Mouse (Mus musculus): ENCODE measurements around the gene Col9a1.

Gene Col9a1

DNA sequence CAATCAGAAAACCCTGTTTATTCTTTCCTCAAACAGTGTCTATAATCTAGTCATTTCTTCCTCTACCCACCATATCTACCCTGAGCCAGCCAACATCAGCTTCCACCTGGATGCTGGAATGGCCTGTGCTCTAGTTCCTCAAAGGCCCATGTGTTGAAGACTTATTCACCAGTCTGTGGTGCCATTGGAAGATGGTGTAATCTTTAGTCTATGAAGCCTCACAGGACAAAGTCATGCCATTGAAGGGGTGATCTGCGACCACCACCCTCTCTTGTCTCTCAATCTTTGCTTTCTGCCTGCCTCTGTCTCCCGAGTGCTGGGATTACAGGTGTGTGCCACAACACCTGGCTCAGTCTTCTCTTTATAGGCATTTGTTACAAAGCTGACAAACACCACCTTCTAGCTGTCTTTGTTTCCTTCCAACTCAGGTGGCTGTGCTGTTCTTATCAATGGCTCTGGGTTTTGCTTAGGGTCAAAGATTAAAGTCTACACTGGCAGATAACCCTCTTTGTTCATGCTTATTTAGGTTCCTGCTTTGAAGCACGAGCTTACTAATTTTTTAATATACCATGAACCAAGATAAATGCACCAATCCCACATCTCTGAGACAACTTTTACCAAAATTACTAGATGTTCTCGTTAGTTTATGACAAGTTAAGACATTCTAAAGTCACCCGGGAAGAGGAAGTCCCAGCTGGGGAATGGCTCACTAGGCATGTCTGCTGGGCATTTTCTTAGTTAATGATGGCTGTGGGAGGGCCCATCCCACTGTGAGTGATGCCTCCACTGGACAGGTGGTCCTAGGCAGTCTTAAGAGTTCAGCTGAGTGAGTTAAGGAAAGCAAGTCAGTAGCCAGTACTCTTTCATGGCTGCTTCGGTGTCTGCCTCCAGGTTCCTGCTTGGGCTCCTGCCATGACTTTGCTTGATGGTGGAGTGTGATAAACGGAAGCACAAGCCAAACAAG lies 117.9 kb downstream of the Col9a1 start:
- DNase-seq (ENCODE audit: low spot score): no peak

DNA sequence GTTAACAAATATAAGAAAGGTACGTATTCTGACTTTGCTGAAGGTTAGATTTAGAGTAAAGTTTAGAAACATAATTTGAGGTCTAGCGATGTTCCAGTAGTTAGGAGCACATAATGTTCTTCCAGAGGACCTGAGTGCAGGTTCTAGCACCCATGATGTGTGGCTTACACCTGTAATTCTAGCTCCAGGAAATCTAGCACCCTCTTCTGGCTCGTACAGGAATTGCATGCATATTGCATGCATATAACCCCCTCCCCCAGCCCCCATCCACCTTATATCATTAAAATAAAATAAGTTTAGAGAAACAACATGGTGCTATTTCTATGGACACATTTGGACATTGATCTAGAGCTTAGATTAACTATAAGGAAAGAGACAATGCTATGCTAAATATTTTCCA lies 123.3 kb downstream of the Col9a1 start:
- no peak for DNase-seq (ENCODE audit: low spot score)

Measured in ovary, postnatal 14 days (tissue).